Mouse (Mus musculus) urinary bladder, postnatal 25 days (tissue): ENCODE data around the gene Alg12.

ENCODE experiments used
- DNase-seq: peaks from one replicate; pipeline ENCODE4 v3.0.0; 2022; ENCODE audit warnings: low spot score

Alg12 gene

DNA sequence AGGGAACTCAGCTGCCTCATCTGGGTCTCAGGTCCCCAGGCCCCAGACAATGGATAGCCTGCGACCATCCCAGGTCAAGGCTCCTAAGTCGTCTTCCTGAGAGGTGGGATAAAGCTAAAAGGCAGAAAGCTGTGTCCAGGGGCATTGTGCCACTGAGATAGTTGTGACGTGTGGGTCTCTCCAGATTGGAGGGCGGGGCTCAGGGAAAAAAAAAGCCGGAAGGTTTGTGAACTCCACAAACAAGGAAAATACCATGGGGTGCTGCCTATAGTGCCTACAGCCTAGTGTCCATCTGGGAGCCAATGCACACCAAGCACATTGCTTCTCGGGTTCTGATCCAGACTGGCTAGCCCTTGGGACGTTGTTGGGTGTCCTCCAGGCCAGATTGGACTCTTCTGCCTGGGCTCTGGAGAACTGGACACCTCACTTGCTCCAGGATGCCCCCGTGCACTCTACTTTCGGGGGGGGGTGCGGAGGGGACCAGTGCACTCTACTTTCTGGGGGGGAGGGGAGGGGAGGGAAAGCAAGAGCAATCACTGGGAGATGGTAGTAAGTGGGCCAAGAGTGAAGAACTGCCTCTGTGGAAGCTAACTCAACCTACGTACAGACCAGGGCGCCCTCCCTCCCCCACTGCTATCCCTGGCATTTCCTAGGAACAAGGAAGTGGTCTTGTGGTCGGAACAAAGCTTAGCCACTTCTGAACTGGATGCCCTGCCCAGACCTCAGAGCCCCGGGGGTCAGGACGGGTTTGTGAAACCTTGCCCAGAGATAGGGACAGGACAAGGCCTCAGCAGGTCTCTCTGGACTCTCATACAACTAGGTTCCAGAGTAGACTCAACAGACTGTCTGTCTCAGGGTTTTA, 36.1 kb upstream of the Alg12 start:
- no peak for DNase-seq

DNA sequence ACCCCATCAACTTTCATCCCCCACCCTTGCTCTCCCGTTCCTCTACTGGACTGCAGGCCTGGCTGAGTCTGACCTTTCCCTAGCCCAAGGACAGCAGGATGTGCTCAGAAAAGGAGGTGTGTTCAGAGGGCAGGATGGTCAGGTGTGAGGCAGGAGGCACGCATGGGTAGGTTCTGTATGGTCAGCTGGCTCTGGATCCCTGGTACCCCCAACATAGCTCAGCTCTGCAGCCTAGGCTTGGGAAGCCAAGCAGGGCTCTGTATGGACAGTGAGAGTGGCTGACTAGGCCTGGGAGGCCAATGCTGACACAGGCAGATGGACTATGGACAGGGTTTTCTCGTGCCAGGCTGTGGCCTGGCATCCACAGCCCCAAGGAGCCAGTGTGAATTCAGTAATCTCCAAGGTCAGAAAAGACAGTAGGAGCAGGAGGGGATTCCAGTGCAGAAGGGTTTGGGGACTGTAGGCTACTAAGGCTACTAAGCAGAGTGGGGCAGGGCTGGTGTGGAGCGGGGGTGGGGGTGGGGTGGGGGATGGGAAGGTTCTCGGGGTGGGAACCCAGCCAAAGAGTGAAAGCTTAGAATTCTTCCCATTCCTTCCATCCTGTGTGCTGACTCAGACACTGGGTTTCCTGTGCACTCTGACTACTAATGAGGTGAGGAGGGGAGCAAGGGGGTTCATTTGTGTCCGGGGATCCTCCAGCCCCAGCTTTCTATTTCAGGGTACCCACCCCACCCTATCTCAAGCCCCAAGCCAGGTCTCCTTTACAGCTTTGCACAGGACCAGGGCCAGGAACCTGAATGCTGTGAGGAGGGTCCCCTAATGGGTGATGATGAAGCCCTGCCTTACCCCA, 35.2 kb upstream of the Alg12 start:
- DNase-seq, result no peak

DNA sequence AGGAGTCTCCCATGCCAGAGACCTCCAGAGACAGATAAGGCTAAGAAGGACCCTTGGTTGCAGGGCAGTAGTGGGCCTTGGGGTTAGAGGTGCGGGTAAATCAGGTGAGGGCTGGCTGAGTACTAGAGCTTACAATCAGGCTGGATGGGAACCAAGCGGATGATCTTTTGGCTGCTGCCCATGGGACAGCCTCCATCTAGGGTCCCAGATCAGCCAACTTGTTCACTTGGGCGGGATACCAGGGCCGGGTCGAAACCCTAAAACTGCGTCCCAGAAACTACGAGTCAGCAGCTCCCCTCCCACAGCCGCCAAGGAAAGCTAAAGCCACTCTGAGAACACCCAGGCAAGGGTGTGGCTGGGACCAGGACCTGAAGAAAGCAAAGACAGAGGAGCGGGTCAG, 34.0 kb upstream of the Alg12 start:
- no peak for DNase-seq

DNA sequence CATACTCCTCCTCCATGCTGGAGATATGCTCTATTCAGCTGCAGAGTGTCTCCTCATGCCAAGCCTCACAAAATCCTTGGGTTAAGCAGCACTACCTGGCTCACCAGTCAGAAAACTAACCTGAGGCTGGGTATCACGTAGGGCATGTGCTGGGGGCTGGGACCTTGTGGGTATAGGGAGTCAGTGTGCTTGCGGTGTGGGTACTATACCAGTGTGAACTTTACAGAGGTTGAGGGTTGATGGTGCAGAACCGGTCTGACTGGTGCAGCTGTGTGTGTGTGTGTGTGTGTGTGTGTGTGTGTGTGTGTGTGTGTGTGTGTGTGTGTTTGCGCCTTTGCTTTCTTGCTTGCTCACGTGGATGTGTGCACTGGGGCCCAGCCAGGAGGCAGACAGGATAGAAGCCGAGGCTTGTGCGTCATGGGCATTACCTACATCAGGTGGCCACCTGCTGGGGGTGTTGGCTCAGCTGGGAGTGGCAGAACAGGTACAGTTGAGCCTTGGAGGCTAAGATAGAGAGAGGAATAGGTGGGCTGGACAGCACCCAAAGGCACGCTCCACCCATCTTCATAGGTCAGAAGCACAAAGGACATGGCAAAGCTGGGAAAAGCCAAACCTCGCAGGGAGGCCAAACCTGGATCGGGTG, 32.5 kb upstream of the Alg12 start:
- peak; percentile 43 for DNase-seq

DNA sequence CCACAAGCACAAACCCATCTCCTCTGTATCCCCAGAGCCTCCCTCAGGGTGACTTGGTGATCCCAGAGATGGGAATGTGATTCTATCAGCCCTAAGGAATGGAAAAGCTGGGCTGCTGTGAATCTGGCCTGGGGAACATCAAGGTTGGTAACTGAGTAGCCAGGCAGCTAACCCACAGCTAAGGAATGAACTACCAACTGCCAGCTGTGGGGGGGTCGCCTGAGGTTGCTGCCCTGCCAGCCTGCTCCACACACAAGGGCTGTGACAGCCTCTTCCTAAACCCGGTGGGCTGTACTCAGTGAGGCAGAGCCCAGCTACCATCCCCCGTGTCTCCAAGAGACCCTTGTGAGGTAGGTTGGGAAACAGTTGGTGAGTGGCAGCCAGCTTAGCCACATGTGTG, 32.0 kb upstream of the Alg12 start:
- no peak for DNase-seq

DNA sequence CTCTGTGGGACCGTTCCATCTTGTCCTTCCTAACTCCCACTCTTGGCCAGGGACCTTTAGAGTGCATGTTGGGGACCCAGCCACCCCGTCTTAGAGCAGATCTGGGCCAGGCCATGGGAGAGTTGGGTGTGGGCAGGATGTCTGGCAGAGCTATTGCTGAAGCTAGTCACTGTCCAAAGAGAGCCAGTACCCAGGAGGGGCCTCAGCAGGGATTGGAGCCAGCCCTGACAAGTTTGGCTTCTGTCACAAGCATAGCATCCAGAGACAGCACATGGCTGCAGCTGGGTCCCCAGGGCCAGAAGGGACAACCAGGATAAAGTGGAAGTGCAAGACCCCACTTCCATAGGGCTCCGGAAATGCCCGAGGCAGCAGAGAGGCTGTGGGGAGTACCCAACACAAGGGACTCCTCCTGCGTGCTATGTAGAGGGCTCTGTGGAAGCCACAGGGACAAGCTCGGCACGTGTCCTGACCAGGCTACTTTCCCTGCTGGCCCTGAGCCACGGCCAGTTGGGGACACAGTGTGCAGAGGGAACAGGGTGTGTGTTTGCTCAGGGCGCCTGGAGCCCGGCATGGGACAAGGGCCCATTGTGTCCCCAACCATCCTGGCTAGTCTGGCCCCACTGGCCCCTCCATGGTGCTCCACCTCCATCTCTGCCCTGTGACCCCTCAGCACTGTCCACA, 31.2 kb upstream of the Alg12 start:
- DNase-seq, result peak; percentile 52

DNA sequence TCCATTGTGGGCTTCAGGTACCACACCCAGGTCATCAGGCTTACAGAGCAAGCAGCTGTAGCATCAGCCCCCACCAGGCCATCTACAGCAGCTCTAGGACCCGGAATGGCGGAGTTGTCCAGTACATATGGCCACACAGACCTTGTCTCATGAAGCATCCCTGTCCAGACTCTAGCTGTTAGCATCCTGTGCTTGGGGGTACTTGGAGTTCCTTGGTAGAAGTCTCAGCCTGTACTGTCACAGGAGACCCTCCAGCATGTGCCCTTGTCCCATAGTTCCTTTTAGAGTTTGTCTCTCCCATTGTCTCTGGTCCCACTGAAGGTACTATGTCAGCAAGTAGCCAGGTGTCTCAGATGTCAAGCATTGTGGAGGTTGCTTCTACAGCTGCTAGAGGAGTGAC, 30.5 kb upstream of the Alg12 start:
- DNase-seq, result no peak

DNA sequence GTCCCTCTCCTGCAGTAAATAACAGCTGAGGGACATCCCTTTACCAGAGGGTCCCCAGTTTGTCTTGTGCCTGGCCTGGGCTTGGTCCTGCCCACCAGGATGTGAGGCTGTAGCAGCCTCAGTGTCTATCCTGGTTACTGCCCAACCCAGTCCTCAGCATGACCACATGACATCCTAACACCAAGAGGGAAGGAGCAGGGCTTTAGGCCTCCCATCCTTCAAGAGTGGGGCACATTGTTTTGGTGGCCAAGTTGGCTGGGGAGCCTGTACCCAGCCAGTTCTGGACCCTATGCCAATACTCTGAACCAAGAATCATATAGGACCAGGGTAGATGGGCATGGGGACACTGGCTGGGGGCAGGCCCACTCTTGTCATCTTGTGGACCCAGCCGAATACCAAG, 29.5 kb upstream of the Alg12 start:
- DNase-seq, result no peak

DNA sequence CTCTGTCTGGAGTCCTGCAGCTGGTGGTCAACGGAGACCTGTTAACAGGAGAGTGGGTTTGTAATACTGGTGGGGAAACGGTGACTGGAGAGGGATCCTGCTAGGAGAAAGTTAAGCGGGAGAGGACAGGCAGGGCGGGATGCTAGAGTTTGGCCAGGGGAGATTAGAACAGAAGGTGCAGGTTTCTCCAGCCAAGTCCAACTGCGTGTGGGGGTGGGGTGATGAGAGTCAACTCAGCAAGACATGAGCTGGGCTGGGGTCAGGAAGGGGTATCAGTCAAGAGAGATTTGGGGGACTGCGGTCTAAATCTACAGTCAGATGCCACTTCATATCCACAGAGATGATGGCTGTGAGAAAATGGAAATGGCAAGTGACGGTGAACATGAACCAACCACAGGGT, 25.8 kb upstream of the Alg12 start:
- no peak for DNase-seq

DNA sequence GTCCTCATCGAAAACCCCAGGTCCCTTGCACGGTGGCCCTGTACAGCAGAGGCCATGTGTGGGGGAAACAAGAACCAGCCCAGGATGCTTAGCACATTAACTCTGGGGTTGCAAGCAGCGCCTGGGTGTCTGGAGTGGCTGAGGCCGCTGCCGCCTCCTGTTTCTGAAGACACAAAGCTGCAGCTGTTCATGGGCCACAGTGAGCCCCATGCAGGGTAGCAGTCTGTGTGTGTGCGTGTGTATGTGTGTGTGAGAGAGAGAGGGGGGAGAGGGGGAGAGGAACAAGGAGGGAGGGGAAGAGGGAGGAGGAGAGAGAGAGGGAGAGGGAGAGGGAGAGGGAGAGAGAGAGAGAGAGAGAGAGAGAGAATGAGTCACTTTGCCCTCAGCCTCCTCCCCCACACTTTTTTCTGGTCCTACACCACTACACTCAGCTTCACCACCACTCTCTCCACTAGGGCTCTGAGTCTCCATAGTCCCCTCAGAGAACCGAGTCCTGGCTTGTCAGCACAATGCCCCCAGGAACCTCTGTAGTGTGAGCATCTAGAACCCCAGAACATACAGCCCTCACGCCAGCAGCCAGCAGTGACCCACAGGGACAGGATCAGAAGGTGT, 24.5 kb upstream of the Alg12 start:
- DNase-seq, result no peak

DNA sequence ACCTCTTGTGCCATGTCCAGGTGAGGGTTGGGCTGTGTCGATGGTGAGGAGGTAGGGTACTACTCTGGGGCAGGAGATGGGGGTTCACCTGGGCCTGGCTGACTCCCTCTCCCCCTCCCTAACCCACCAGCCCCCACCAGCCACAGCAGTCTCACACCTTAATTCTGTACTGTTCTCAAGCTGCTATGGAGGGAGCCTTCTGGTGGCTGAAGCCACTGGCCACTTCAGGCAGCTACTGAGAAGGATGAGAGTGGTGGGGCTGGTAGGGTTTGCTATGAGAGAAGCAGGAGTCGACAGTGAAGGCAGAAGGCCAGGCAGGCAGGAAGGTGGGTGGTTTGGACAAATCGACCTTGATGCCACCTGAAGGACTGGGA, 23.2 kb upstream of the Alg12 start:
- DNase-seq, result no peak

DNA sequence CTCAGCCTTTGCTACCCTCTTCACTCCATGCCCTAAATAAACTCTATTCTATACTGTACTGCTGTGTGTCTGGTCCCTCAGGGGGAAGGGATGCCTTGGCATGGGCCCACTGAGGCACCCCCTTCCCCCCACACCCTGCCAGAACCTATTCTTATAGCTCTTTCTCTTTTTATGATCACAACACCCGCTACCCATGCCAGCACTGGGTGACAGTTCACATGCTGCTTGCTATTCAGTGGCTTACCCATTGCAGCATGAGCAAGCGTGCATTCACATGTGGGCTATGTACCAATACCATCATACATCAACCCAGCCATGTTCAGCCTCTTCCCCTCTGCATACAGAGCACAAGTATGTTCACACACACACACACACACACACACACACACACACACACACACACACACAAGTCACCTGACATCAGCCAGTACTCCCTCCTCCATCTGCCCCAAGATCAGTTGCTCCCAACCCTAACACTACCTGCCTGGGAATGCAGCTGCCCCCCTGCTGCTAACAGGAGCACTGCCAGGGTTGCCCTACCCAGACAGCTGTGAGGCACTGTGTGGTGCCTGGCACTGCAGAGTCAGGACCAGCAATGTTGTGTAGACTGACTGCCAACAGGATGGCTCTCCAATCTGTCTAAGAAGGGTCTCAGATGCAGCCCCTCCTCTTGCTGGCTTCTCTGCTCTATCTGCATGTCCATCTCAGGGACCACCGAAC, 22.6 kb upstream of the Alg12 start:
- no peak for DNase-seq

DNA sequence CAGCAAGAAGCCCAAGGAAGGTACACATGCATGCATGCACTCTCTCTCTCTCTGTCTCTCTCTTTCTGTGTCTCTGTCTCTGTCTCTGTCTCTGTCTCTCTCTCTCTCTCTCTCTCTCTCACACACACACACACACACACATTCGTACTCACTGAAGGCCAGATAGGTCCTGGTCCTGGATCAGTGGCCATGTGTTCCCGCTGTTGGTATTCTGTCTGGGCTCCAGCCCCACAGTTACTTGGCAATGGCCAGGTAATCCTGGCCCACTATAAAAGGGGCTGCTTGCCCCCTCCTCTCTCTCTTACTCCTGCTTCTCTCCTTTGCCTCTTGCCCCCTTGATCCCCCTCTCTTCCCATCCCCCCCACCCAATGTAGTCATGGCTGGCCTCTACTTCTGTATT, 22.0 kb upstream of the Alg12 start:
- DNase-seq, result no peak

DNA sequence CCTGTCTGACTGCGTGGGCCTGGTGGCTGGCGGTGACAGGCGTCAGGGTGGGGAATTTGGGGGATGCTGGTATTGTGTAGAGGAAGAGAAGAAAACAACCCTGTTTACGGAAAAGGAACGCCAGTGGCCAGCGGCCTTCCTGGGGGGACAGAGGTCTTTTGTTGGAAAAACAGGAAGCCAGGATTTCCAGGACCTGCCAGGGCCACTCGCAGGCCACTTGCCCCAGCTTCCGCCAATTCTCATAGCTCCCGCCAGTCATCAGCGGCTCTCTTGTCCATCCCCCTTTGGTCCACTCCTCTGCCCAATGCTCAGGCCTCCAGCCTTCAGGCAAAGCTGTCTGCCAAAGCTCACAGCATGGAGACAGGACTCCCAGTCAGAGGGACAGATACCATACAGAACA, 21.0 kb upstream of the Alg12 start:
- no peak for DNase-seq

DNA sequence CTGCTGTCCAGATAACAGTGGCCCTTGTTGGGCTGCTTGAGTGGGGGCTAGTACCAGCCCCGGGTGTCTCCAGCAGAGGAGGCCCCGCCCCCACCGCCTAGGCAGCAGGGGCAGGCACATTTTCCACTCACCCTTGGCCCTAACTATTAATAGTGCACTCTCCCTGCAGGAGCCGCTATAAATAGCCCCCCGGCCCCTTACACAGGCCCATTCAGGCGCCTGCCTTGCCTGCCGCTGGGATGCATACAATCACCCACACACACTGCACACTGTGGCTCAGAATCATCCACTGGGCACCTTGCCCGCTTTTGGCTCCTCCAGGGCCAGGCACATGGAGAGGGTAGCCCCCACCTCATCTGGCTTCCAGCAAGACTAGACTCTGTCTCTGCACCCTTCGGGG, 20.2 kb upstream of the Alg12 start:
- DNase-seq, result no peak

DNA sequence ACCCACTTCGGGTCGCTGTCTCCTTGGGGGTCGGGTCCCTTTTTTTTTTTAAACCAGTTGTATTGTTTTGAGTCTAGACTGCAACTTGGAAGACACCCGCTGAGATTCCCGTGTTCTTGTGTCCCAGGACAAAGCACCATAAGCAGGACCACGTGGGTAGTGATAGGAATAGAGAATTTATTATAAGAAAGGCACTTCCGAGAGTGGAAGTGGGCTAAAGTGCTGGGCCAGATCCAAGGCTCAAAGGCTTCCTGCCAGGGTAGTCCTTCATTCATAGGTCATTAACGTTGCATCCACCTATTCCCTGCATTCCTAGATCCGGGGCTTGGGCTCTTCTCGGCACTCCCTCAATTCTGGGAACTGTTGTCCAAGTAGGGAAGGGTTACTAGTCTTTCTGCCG, 18.9 kb upstream of the Alg12 start:
- no peak for DNase-seq

DNA sequence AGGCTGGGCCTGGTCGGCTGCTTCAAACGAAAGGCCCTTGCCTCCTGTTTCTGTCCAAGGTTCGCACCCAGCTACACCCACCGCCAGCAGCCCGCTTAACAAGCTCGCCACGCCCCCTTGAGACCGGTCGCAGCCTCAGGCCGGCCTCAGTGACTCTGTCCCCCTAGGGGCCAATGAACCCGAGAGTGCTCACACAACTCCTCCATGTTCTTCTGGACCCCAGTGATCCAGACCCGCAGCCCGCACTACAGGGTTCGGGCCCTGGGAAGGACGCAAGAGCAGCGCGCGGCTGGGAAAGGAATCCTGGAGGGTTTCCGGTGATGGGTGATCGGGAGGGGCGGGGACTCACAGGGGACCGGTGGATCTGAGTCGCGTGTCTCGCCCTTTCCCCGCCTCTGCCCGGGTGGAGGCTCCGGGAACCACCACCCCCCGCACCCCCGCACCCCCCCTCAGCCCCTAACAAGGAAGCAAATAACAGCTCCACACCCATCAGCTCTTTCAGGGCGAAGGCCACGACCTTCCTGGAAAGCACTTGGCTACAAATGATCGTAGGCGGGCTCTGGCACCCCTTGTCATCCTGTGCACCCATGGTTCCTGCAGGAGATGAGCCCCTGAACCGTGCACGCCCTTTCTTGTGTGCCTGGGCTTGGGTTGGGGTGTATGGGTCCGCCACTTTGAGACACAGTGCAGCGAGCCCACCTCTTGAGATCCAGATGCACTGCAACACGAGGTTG, 18.2 kb upstream of the Alg12 start:
- peak; percentile 53 for DNase-seq

DNA sequence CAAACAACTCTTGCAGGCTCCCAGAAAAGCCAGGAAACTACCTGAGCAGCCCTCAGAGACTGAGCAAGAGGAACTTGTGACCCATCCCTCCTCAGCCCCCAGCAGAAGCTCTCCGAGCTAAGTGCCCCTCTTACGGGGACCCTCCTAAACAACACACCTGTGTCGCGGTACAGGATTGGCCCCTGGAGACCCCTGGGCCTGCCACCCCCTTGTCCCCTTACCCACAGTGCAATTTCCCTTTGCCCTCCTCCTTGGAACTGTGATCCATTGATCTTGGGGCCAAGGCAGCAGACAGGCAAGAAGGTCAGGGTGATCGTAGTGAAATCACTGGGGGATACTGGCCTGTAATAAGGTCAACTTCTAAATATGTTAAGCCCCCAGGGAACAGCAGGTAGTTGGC, 17.5 kb upstream of the Alg12 start:
- DNase-seq, result no peak

DNA sequence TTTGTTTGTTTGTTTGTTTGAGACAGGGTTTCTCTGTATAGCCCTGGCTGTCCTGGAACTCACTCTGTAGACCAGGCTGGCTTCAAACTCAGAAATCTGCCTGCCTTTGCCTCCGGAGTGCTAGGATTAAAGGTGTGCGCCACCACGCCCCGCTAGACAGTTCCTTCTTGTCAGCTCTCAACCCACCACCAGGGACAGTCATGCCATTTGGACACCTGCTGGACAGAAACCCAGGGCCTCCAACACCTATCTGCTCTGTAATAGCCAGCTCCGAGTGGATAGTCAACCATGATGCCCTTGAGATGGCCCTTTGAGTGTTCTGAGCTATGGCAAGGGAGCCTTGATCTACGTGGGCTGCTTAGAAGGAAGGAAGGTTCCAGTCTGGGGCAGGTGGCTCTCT, 16.9 kb upstream of the Alg12 start:
- DNase-seq, result no peak

DNA sequence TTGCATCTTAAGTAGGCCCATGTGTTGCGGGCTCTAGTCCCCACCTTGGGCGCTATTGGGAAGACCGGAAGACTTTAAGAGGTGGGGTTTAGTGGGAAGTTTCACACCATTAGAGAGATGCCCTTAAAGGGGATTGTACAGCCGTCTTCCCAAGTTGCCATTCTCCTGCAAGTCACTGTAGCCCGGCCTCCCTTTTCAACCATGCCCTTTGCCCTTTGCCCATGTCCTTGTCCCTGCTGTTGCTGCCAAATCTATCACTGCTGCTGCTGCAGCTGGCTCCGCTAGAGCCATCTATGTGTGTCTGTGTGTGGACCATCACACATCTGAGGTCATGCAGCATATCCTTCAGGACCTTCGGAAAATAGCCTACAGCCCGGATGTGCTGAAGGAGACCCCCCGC, 13.4 kb upstream of the Alg12 start:
- no peak for DNase-seq

DNA sequence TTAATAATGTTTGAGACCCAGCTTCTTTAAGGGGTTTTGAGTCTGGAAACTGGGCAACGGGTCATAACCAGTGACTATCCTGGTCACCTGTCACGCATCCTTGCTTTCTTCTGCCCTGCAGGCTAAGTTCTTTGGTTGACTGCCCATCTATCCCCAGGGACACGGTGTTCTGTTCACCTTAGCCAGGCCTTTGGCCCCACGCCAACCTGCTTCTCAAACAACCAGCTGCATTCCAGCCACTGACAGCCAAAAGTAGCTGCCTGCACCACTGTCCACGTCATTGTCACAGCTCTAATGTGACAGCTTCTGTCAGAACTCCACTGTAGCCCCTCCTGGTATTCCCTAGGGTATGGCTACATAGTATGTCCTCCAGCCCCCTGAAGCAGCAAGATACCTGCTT, 12.4 kb upstream of the Alg12 start:
- peak; percentile 35 for DNase-seq
